Mouse (Mus musculus) spleen, adult 2 months (tissue): ENCODE measurements around the gene Gabpb2.

ENCODE experiments used
- CTCF ChIP-seq: fragments of 200-500 bp; IDR thresholded peaks from 2 replicates; pipeline ENCODE4 v1.5.1; 2011; ENCODE audit warnings: mild to moderate bottlenecking, inconsistent platforms; ENCODE audit not compliant: insufficient read depth, insufficient read length, insufficient replicate concordance; ENCODE audit errors: extremely low read depth
- POLR2A ChIP-seq: fragments of 200-500 bp; IDR thresholded peaks from 2 replicates; pipeline ENCODE4 v1.6.1; 2011; ENCODE audit warnings: low read depth, low read length, inconsistent platforms

DNA sequence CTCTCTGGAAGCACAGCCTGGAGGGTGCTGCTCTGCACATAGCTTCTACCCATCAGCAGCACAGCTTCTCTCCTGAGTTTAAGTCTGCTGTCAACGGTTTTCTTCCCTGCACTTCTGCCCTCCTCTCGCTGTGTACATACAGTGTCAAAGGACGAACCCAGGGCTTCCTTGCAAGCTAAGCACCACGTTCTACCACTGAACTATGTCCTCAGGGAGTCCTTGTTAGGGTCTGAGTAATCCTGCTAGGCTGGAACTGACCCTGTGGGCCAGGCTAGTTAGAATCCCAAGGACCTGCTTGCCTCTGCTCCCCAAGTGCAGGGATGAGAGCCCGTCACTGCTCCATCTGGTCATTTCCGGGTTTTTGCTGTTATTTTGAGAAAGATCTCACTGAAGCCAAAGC lies 30.8 kb downstream of the Gabpb2 start:
- no peak for TF ChIP-seq CTCF
- TF ChIP-seq POLR2A = no peak
